Mouse (Mus musculus): ENCODE data around the gene Ubxn11. TPM values are rescaled to one million over a fixed set of nuclear protein-coding genes. Genes with fewer than 3 reads are reported as not detected.

Ubxn11 gene
- polyA plus RNA-seq, 1 experiment, result 457 TPM

DNA sequence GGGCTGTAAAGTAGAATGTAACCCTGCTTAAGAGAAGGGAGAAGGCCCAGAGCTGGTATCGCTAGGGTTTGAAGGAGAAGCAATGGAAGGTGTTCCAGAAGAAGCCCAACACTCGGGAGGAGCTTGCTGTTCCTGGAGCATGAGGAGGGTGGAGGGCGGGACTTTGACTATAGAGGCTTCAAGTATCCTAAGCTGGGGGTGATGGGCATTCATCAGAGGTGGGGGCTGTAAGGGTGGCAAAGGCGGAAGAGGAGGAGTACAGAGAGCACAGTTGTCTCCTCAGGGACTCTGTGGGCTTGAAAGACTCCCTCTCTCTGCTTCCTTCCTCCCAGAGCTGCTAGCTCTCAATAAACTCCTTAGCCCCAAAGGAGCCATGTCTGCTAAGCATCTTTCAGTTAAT is 2.1 kb upstream of the Ubxn11 start:
- Histone ChIP-seq H3K4me1 (ENCODE audit: control insufficient read depth, insufficient read depth, low read length) (no peaks in the 10 kb centered on the region; the same call in 1 of the 2 replicates), H3K4me3 (ENCODE audit: control insufficient read depth, low read depth, low read length) (no peak overlapping the region), H3K27ac (ENCODE audit: control insufficient read depth, insufficient read depth, low read depth, low read length) (no peak overlapping the region), H3K36me3 (ENCODE audit: control insufficient read depth, insufficient read depth, low read length) (no peaks in the 10 kb centered on the region), H3K27me3 (ENCODE audit: control insufficient read depth, insufficient read depth, low read length) (no peaks in the 10 kb centered on the region)
- no peak for TF ChIP-seq CTCF (IDR thresholded peaks at IDR 0.05; ENCODE audit: control insufficient read depth, insufficient read depth, insufficient replicate concordance, low read depth, low read length)
- no peak for TF ChIP-seq POLR2A (IDR thresholded peaks at IDR 0.05; ENCODE audit: control insufficient read depth, low read depth, low read length)

DNA sequence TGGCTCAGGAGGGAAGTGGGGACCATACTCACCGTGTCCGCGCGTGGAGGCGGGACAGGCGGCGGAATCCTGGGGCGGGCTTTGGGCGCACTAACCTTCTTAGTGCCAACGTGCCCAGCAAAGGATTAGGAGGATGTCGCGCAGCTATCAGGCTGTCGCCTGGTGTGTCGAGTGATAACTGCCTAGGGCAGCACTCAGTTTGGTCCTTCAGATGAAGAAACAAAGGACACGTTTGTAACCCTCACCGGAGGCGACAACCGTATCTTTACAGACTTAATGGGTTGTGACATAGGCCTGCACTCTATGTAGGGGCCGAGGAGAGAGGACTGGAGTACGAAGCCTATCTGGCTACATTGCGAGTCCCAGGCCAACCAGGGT is 361 bp downstream of the Ubxn11 start:
- H3K27ac ChIP-seq (ENCODE audit: control insufficient read depth, insufficient read depth, low read depth, low read length), result peak overlapping the region; percentile 82
- H3K4me1 ChIP-seq (ENCODE audit: control insufficient read depth, insufficient read depth, low read length), result no peaks in the 10 kb centered on the region; the same call in 1 of the 2 replicates
- peak overlapping the region; percentile 93 for H3K4me3 ChIP-seq (ENCODE audit: control insufficient read depth, low read depth, low read length)
- H3K27me3 ChIP-seq (ENCODE audit: control insufficient read depth, insufficient read depth, low read length), result no peaks in the 10 kb centered on the region
- H3K36me3 ChIP-seq (ENCODE audit: control insufficient read depth, insufficient read depth, low read length), result no peaks in the 10 kb centered on the region
- TF ChIP-seq CTCF (IDR thresholded peaks at IDR 0.05; ENCODE audit: control insufficient read depth, insufficient read depth, insufficient replicate concordance, low read depth, low read length) (no peak), POLR2A (IDR thresholded peaks at IDR 0.05; ENCODE audit: control insufficient read depth, low read depth, low read length) (no peak)

DNA sequence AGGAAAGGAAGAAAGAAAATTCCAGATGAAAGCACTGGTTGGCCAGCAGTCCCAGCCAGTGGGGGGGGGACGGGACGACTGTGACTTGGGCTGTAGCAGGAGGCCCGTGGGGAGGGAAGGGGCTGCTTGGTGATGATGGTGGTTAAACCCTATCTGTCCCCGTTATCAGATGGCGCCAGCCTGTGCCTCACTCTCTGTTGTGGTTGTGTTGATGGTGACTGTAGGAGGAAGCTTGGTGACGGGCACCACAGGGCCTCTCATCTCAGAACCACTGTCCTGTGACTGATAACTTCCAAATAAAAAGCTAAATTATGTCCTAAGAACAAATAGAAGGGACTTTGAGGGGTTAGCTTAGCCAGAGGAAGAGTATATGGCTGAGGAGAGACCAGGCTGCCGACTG is 3.7 kb downstream of the Ubxn11 start:
- Histone ChIP-seq H3K4me1 (ENCODE audit: control insufficient read depth, insufficient read depth, low read length) (no peaks in the 10 kb centered on the region; the same call in 1 of the 2 replicates), H3K4me3 (ENCODE audit: control insufficient read depth, low read depth, low read length) (no peak overlapping the region), H3K36me3 (ENCODE audit: control insufficient read depth, insufficient read depth, low read length) (no peaks in the 10 kb centered on the region; the same call in 1 of the 2 replicates), H3K27me3 (ENCODE audit: control insufficient read depth, insufficient read depth, low read length) (no peaks in the 10 kb centered on the region), H3K27ac (ENCODE audit: control insufficient read depth, insufficient read depth, low read depth, low read length) (no peak overlapping the region)
- TF ChIP-seq CTCF (IDR thresholded peaks at IDR 0.05; ENCODE audit: control insufficient read depth, insufficient read depth, insufficient replicate concordance, low read depth, low read length), result no peak
- TF ChIP-seq POLR2A (IDR thresholded peaks at IDR 0.05; ENCODE audit: control insufficient read depth, low read depth, low read length), result no peak

DNA sequence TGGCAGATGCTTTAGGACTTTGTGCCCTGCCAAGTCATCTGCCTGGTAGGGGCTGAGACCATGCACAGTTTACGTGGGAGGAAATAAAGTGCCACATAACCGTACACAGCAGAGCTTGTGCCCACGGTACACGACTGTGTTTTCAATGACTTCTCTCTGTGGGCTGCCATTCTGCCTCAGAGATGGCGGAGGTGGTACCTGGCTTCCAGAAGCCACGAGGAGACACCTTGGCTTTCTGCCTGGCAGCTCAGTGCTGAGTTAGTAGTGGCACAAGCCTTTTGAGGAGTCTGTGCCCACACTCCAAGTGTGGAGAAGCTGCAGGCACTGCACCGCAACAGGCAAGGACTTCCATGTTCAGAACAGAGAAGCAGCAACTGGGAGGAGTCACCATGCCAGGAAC is 5.4 kb downstream of the Ubxn11 start:
- Histone ChIP-seq H3K4me1 (ENCODE audit: control insufficient read depth, insufficient read depth, low read length) (peaks cover 2% of the 10 kb centered on the region), H3K27me3 (ENCODE audit: control insufficient read depth, insufficient read depth, low read length) (no peaks in the 10 kb centered on the region), H3K36me3 (ENCODE audit: control insufficient read depth, insufficient read depth, low read length) (no peaks in the 10 kb centered on the region; the same call in 1 of the 2 replicates), H3K27ac (ENCODE audit: control insufficient read depth, insufficient read depth, low read depth, low read length) (no peak overlapping the region), H3K4me3 (ENCODE audit: control insufficient read depth, low read depth, low read length) (no peak overlapping the region)
- TF ChIP-seq POLR2A (IDR thresholded peaks at IDR 0.05; ENCODE audit: control insufficient read depth, low read depth, low read length) (no peak), CTCF (IDR thresholded peaks at IDR 0.05; ENCODE audit: control insufficient read depth, insufficient read depth, insufficient replicate concordance, low read depth, low read length) (no peak)

GRCm38 (mm10) chr4:134108196-134108595 is 5.8 kb downstream of the Ubxn11 start:
- no peaks in the 10 kb centered on the region for H3K27me3 ChIP-seq (ENCODE audit: control insufficient read depth, insufficient read depth, low read length)
- peaks cover 2% of the 10 kb centered on the region for H3K4me1 ChIP-seq (ENCODE audit: control insufficient read depth, insufficient read depth, low read length)
- no peak overlapping the region for H3K27ac ChIP-seq (ENCODE audit: control insufficient read depth, insufficient read depth, low read depth, low read length)
- no peaks in the 10 kb centered on the region; the same call in 1 of the 2 replicates for H3K36me3 ChIP-seq (ENCODE audit: control insufficient read depth, insufficient read depth, low read length)
- no peak overlapping the region for H3K4me3 ChIP-seq (ENCODE audit: control insufficient read depth, low read depth, low read length)
- TF ChIP-seq CTCF (IDR thresholded peaks at IDR 0.05; ENCODE audit: control insufficient read depth, insufficient read depth, insufficient replicate concordance, low read depth, low read length), result no peak
- no peak for TF ChIP-seq POLR2A (IDR thresholded peaks at IDR 0.05; ENCODE audit: control insufficient read depth, low read depth, low read length)

GRCm38 (mm10) chr4:134110653-134111052 is 8.3 kb downstream of the Ubxn11 start:
- Histone ChIP-seq H3K36me3 (ENCODE audit: control insufficient read depth, insufficient read depth, low read length) (no peaks in the 10 kb centered on the region; the same call in 1 of the 2 replicates), H3K27me3 (ENCODE audit: control insufficient read depth, insufficient read depth, low read length) (no peaks in the 10 kb centered on the region), H3K4me1 (ENCODE audit: control insufficient read depth, insufficient read depth, low read length) (peaks cover 6% of the 10 kb centered on the region), H3K27ac (ENCODE audit: control insufficient read depth, insufficient read depth, low read depth, low read length) (no peak overlapping the region), H3K4me3 (ENCODE audit: control insufficient read depth, low read depth, low read length) (no peak overlapping the region)
- TF ChIP-seq POLR2A (IDR thresholded peaks at IDR 0.05; ENCODE audit: control insufficient read depth, low read depth, low read length) (no peak), CTCF (IDR thresholded peaks at IDR 0.05; ENCODE audit: control insufficient read depth, insufficient read depth, insufficient replicate concordance, low read depth, low read length) (no peak)

DNA sequence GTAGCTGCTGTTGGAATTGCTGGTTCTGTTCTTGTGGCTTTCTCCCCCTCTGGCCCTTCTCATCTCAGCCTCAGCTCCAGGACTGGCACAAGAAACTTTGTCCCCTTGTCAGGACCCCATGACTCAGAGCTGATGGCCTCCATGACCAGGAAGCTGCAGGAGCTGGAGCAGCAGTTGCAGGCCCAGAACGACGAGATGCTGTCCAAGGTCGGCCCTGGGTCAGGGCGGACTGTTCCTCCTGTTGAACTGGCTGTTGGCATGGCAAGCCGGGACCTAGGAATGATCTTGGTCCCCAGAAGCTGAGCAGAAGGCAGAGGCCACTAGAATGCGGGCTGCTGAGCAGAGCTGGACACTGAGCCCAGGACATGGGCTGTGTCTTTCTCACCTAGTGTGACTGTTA is 10.0 kb downstream of the Ubxn11 start:
- Histone ChIP-seq H3K4me3 (ENCODE audit: control insufficient read depth, low read depth, low read length) (no peak overlapping the region), H3K27ac (ENCODE audit: control insufficient read depth, insufficient read depth, low read depth, low read length) (no peak overlapping the region), H3K4me1 (ENCODE audit: control insufficient read depth, insufficient read depth, low read length) (peaks cover 6% of the 10 kb centered on the region), H3K36me3 (ENCODE audit: control insufficient read depth, insufficient read depth, low read length) (no peaks in the 10 kb centered on the region; the same call in 1 of the 2 replicates), H3K27me3 (ENCODE audit: control insufficient read depth, insufficient read depth, low read length) (no peaks in the 10 kb centered on the region)
- TF ChIP-seq POLR2A (IDR thresholded peaks at IDR 0.05; ENCODE audit: control insufficient read depth, low read depth, low read length) (no peak), CTCF (IDR thresholded peaks at IDR 0.05; ENCODE audit: control insufficient read depth, insufficient read depth, insufficient replicate concordance, low read depth, low read length) (no peak)
